Mouse (Mus musculus): ENCODE measurements around the gene Zfp324.
"Not testable (repeated sequence)": the region's sequence is repeated elsewhere in the genome, so short reads cannot be mapped to it uniquely, and the experiment has no call there.

- TF ChIP-seq TAL1, GATA1 (IDR thresholded peaks at IDR 0.05; ENCODE audit: low read length): not testable (repeated sequence)
Observed at GRCm38 (mm10) chr7:12937254-12937803, 28.3 kb upstream of the Zfp324 start.

All from erythroblast, embryonic 14.5 days (primary cell).